Mouse (Mus musculus) liver, embryonic 11.5 days (tissue): ENCODE measurements around the gene Prdm11. TPM values are rescaled to one million over a fixed set of nuclear protein-coding genes. Genes with fewer than 3 reads are reported as not detected.

ENCODE experiments used
- ATAC-seq: fragments of 200-750 bp; cut with Nextera tagmentation; replicated peaks from 2 replicates; pipeline ENCODE4 v1.8.0; 2017; ENCODE audit warnings: moderate number of reproducible peaks, mild to moderate bottlenecking, moderate TSS enrichment, moderate library complexity; ENCODE audit not compliant: low FRiP score
- DNase-seq: peaks from one replicate; pipeline ENCODE4 v3.0.0-alpha.2; 2017; ENCODE audit warnings: low spot score
- H3K27ac ChIP-seq: fragments of 300-500 bp; sonication (generic); 2 replicates; pipeline ENCODE4 v1.5.1; 2014; ENCODE audit warnings: mild to moderate bottlenecking, low read depth, low read length, control low read depth
- H3K27me3 ChIP-seq: fragments of 300-500 bp; sonication (generic); replicated peaks from 2 replicates; pipeline ENCODE4 v1.6.1; 2014; ENCODE audit warnings: low read length, mixed read lengths; ENCODE audit not compliant: control insufficient read depth, insufficient read depth
- H3K36me3 ChIP-seq: fragments of 300-500 bp; sonication (generic); 2 replicates; pipeline ENCODE4 v1.6.1; 2014; ENCODE audit warnings: mild to moderate bottlenecking, low read length, moderate library complexity, mixed read lengths; ENCODE audit not compliant: control insufficient read depth, insufficient read depth
- H3K4me1 ChIP-seq: fragments of 300-500 bp; sonication (generic); replicated peaks from 2 replicates; pipeline ENCODE4 v1.6.1; 2014; ENCODE audit warnings: low read length, mixed read lengths; ENCODE audit not compliant: control insufficient read depth, insufficient read depth
- H3K4me2 ChIP-seq: fragments of 300-500 bp; sonication (generic); 2 replicates; pipeline ENCODE4 v1.6.1; 2014; ENCODE audit warnings: mild to moderate bottlenecking, control low read depth, moderate library complexity
- H3K4me3 ChIP-seq: fragments of 300-500 bp; sonication (generic); 2 replicates; pipeline ENCODE4 v1.5.1; 2014; ENCODE audit warnings: low read depth, low read length, control low read depth
- H3K9ac ChIP-seq: fragments of 300-500 bp; sonication (generic); 2 replicates; pipeline ENCODE4 v1.6.1; 2014; ENCODE audit warnings: low read depth, low read length, control low read depth
- H3K9me3 ChIP-seq: fragments of 300-500 bp; sonication (generic); 2 replicates; pipeline ENCODE4 v1.6.1; 2016; ENCODE audit warnings: low read length, inconsistent platforms, mixed read lengths; ENCODE audit not compliant: control insufficient read depth
- WGBS: fragments of 180-500 bp; shearing (Covaris S2); extraction: QIAGEN DNeasy Blood & Tissue Kit; methylation state at CpG from one replicate; pipeline ENCODE4 v1.1.7; 2014; 5-methylcytosine and 5-hydroxymethylcytosine counted together
- polyA plus RNA-seq: library from polyadenylated mRNA; unstranded; fragments of >200 nt; fragmentation: Nextera tagmentation; extraction: Ambion mirVana; gene quantifications from 2 replicates; pipeline ENCODE4 v1.2.1, GENCODE M21; 2014

Prdm11 gene
- polyA plus RNA-seq, 1 experiment from 2014 or later, result 5.0 TPM

GRCm38 (mm10) chr2:92987108-92987618 lies 58.8 kb downstream of the Prdm11 start:
- Histone ChIP-seq H3K4me2 (no peak overlapping the region), H3K27me3 (no peaks in the 10 kb centered on the region), H3K9ac (no peak overlapping the region; the same call in 1 of the 2 replicates), H3K9me3 (no peaks in the 10 kb centered on the region), H3K27ac (0 out of 2 replicates have a peak overlapping the region, but pooled peaks have one; percentile 19), H3K4me1 (peaks cover 55% of the 10 kb centered on the region), H3K4me3 (no peak overlapping the region), H3K36me3 (peaks cover 15% of the 10 kb centered on the region; the same call in 1 of the 2 replicates)
- ATAC-seq (no peak), DNase-seq (no peak)
- 84% methylated on average over 7 of the region's 7 CpGs for WGBS

DNA sequence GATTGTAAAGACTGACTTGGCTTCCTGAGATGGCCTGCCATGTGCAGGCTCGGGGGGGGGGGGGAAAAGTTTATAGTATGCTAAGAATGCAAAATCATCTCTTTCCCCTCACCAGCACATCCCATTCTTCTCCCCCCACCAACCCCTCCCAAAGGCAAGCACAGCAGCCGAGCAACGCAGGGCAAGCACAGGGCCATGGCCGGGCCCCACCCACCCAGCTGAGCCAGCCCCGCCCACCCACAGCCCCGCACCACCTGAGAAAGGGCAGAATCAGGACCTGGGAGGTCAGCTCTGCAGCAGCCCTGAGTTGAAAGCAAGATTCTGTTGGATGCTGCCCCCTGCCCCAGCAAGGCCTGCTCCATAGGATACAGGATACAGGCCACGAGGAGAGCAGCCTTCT lies 60.4 kb downstream of the Prdm11 start:
- DNase-seq (no peak), ATAC-seq (no peak)
- Histone ChIP-seq H3K4me2 (no peak overlapping the region), H3K27ac (peak overlapping the region; percentile 23; the same call in 1 of the 2 replicates), H3K36me3 (peaks cover 13% of the 10 kb centered on the region; the same call in 1 of the 2 replicates), H3K27me3 (no peaks in the 10 kb centered on the region), H3K4me3 (no peak overlapping the region), H3K9ac (no peak overlapping the region), H3K9me3 (no peaks in the 10 kb centered on the region), H3K4me1 (peaks cover 63% of the 10 kb centered on the region)
- 40% methylated on average over 7 of the region's 7 CpGs for WGBS

DNA sequence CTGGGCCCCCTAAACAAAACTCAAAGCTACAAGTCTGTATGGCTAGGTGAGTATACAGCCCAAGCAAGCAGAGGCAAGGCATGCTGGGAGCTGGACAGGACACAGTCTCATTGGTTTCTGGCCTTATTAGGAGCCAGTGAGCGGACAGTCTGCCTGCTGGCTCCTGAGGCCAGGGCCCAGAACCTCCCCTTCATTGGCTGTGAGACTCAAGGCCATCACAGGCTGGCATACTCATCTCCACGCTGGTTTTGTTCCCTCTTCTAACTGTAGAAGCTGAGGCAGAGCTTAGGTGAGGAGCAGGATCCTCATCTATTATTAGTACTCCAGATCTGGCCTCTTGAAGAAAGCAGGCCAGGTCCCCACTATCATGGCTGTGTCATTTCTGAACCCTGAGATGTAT lies 60.8 kb downstream of the Prdm11 start:
- H3K4me3 ChIP-seq, result no peak overlapping the region
- no peak for ATAC-seq
- peaks cover 13% of the 10 kb centered on the region; the same call in 1 of the 2 replicates for H3K36me3 ChIP-seq
- no peaks in the 10 kb centered on the region for H3K9me3 ChIP-seq
- 85% methylated on average over 2 of the region's 2 CpGs for WGBS
- peaks cover 67% of the 10 kb centered on the region for H3K4me1 ChIP-seq
- H3K27me3 ChIP-seq, result no peaks in the 10 kb centered on the region
- peak overlapping the region; percentile 56; the same call in 1 of the 2 replicates for H3K27ac ChIP-seq
- 0 out of 2 replicates have a peak overlapping the region, but pooled peaks have one; percentile 5 for H3K9ac ChIP-seq
- no peak overlapping the region for H3K4me2 ChIP-seq
- no peak for DNase-seq

DNA sequence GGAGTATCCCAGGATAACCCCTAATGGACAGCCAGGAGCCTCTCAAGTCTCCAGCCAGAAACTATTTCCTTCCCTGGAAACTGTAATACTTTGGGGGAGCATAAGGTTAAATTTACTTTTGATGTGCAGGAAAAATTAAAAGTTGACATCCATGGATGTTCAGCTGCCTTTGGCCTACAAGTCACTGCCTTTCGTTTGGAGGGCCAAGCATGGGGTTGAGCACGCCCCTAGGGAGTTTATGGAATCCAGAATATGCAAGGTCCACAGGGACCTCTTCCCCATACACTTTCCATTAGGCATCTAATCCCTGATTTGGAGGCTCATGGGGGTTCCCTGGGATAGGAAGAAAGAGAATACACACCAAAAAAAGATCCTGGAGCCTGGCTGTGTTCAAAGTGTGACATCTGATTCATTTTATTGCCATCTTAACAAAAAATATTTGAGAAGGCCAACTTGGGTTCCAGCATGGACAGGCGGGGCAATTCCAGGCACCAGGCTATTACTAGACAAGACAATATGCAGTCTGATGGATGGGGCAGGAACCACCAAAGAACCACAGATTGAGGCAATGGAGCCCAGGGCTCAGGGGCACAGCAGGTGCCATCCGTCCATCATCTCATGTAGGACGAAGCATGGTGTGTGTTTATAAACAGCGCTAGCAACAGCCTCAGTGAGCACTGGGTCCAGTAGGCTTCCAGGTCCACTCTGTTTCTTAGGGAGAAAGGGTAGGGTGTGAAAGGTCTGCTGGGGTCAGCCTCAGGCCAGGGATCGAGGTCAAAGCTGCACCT lies 61.5 kb downstream of the Prdm11 start:
- Histone ChIP-seq H3K9ac (no peak overlapping the region), H3K9me3 (no peaks in the 10 kb centered on the region), H3K4me3 (no peak overlapping the region), H3K4me1 (peaks cover 66% of the 10 kb centered on the region), H3K36me3 (peaks cover 13% of the 10 kb centered on the region; the same call in 1 of the 2 replicates), H3K27ac (peak overlapping the region; percentile 57), H3K27me3 (no peaks in the 10 kb centered on the region), H3K4me2 (no peak overlapping the region)
- no peak for DNase-seq
- no peak for ATAC-seq
- 83% methylated on average over 7 of the region's 7 CpGs for WGBS

- peak overlapping the region; percentile 83 for H3K27ac ChIP-seq
- H3K36me3 ChIP-seq, result peaks cover 13% of the 10 kb centered on the region; the same call in 1 of the 2 replicates
- no peaks in the 10 kb centered on the region for H3K27me3 ChIP-seq
- no peak overlapping the region for H3K9ac ChIP-seq
- no peak overlapping the region for H3K4me3 ChIP-seq
- H3K9me3 ChIP-seq, result no peaks in the 10 kb centered on the region
- H3K4me1 ChIP-seq, result peaks cover 59% of the 10 kb centered on the region
- H3K4me2 ChIP-seq, result peak overlapping the region; percentile 62
- WGBS, result 22% methylated on average over 4 of the region's 4 CpGs
- ATAC-seq (peak; percentile 93), DNase-seq (peak; percentile 61)
Measured at GRCm38 (mm10) chr2:92983273-92983620, 62.7 kb downstream of the Prdm11 start.

DNA sequence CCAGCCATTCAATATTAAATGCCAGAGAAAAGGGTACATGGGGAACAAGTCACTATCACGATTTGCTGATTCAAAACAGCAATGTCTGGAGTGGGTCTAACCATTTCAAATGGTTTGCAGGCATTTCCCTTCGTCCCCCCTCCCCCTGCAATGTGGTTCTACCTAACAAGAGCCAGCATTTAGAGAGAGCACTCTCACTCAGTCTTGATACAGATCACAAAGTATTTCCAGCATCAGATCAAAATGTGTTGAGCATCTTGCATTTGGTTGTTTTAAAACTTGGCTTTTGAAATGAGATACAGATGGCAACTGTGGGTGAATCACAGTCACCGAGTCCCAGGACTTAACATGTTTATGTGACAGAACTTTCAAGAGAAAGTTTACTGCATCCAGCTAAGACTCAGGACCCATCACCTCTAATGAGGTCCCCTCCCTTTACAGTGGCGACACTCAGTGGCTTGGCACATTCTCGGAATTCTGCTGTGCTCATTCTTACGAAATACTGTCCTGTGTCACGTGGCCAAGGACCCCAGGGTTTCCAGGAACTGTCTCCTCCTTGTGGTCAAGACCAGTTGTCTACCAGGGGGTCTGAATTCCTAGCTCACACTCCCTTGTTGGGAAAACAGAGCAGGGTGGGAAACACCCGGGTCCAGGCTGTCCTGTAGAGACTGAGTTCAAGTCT lies 63.2 kb downstream of the Prdm11 start:
- Histone ChIP-seq H3K9ac (no peak overlapping the region), H3K4me2 (peak overlapping the region; percentile 62), H3K36me3 (peaks cover 13% of the 10 kb centered on the region; the same call in 1 of the 2 replicates), H3K9me3 (no peaks in the 10 kb centered on the region), H3K27ac (peak overlapping the region; percentile 83), H3K27me3 (no peaks in the 10 kb centered on the region), H3K4me3 (no peak overlapping the region), H3K4me1 (peaks cover 56% of the 10 kb centered on the region)
- peak; percentile 46 for ATAC-seq
- DNase-seq, result no peak
- 41% methylated on average over 8 of the region's 8 CpGs for WGBS

GRCm38 (mm10) chr2:92980165-92980564 lies 65.8 kb downstream of the Prdm11 start:
- H3K36me3 ChIP-seq, result peaks cover 2% of the 10 kb centered on the region; the same call in 1 of the 2 replicates
- no peak overlapping the region for H3K27ac ChIP-seq
- H3K4me3 ChIP-seq, result no peak overlapping the region
- no peak overlapping the region for H3K9ac ChIP-seq
- H3K4me1 ChIP-seq, result peaks cover 36% of the 10 kb centered on the region
- DNase-seq (no peak), ATAC-seq (no peak)
- no peaks in the 10 kb centered on the region for H3K27me3 ChIP-seq
- 74% methylated on average over 10 of the region's 10 CpGs for WGBS
- H3K9me3 ChIP-seq, result no peaks in the 10 kb centered on the region
- peak overlapping the region; percentile 36 for H3K4me2 ChIP-seq

DNA sequence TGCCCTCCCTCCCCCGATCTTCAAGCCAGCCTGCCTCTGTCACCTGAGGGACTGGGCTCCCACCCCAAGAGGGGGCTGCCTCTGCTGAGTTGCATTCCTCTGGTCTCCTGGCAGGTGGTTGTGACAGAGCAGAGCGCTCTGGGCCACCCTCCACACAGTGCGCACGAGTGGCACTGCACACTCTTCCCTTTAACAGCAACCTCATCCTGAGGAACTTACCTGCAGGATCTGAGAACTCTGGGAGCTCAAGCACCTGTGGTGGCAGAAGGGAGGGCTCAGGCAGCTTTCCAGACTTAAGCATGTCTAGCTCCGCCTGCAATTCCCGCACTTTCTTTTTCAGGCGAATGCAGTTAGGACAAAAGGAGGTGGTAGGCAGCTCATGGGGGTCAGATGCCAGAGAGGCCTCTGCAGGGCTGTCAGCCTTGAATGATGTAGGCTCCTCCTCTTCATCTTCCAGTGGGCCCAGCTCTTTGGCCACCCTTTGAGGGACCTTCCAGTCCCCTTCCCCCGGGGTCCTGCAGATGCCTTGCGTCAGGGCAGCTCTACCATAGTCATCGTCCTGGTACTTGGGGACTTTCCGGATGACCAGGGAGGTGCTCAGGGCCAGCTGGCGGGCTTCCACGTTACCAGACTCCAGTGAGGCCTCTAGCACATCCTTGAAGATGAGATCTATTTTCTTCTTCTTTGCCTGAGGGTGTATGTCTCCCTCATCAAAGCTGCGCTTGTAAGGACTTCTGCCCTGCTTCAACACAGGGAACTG lies 70.8 kb downstream of the Prdm11 start:
- DNase-seq, result no peak
- Histone ChIP-seq H3K27ac (no peak overlapping the region), H3K9me3 (no peaks in the 10 kb centered on the region), H3K27me3 (no peaks in the 10 kb centered on the region), H3K4me3 (no peak overlapping the region), H3K4me1 (peaks cover 6% of the 10 kb centered on the region; the same call in 1 of the 2 replicates), H3K9ac (no peak overlapping the region), H3K4me2 (no peak overlapping the region), H3K36me3 (peaks cover 29% of the 10 kb centered on the region)
- ATAC-seq, result no peak
- WGBS, result 86% methylated on average over 14 of the region's 14 CpGs
